Comparison of ENCODE assay signal across 11 mouse cellular contexts in the genomic region with DNA sequence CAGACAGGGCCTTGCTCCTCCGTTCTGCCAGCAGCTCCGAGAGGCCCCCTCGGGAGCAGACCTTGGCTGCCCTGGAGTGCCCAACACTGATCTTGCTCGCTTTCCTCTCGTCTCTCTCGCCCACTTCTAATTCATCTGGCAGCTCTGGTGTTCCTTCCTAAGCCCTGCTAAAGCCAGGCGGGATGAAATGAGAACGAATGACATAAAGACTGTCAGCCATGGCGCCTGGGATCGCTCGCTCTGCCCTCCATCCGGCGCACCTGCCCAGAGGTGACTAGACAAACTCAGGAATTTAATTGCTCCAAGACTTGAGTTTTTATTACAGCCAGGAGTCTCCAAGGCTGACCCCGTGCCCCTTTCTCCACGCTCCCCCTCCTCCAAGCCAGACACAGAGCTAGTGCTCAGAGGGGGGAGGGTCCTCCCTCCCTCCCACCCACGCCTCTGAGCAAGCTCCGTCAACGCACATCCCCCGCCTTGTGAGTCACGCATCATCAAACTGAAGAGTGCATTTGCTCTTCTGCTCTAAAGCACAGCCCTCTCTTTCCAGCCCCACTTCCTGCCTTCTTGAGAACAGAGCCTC. TPM values are rescaled to one million over a fixed set of nuclear protein-coding genes. Genes with fewer than 3 reads are reported as not detected.
A peak's percentile ranks its signal among the peaks of the same experiment; 100 is the strongest.
DNase-seq lines count a peak whose midpoint lies in the region; ATAC-seq and TF ChIP-seq lines count a peak whose summit lies in the region.
"Had no signal": no experiment of that assay in that cellular context is flagged by ENCODE, and none has a peak within 500 bp of the region (broad histone marks: within the 10 kb centered on the region; RNA-seq: fewer than 3 reads in every experiment).

No protein-coding gene starts in this region.

- H3K27me3 ChIP-seq in kidney, embryonic 15.5 days = peaks cover 4% of the 10 kb centered on the region
- H3K27me3 ChIP-seq in embryonic facial prominence, embryonic 10.5 days (replicated peaks; ENCODE audit: low read depth, poor library complexity, severe bottlenecking) = peaks cover 14% of the 10 kb centered on the region; the same call in 1 of the 2 replicates
- H3K27me3 ChIP-seq in hindbrain, postnatal 0 days (ENCODE audit: insufficient read depth, low read length) = 0 out of 2 replicates have a peak, but pooled peaks cover 4% of the 10 kb centered on the region
- H3K27me3 ChIP-seq in neural tube, embryonic 13.5 days = 0 out of 2 replicates have a peak, but pooled peaks cover 5% of the 10 kb centered on the region

- 5% methylated on average over 20 of the region's 20 CpGs for WGBS in kidney, embryonic 15.5 days
- WGBS in embryonic facial prominence, embryonic 10.5 days = 15% methylated on average over 20 of the region's 20 CpGs
- WGBS in hindbrain, postnatal 0 days = 17% methylated on average over 20 of the region's 20 CpGs
- WGBS in neural tube, embryonic 13.5 days = 11% methylated on average over 20 of the region's 20 CpGs

- H3K36me3 ChIP-seq in kidney, embryonic 15.5 days = no peaks in the 10 kb centered on the region
- H3K36me3 ChIP-seq in embryonic facial prominence, embryonic 10.5 days (replicated peaks) = no peaks in the 10 kb centered on the region
- H3K36me3 ChIP-seq in hindbrain, postnatal 0 days (ENCODE audit: insufficient read depth, low read length) = no peaks in the 10 kb centered on the region
- no peaks in the 10 kb centered on the region for H3K36me3 ChIP-seq in neural tube, embryonic 13.5 days
- H3K36me3 ChIP-seq: G1E had no signal

- no peaks in the 10 kb centered on the region for H3K9me3 ChIP-seq in kidney, embryonic 15.5 days (replicated peaks)
- H3K9me3 ChIP-seq in embryonic facial prominence, embryonic 10.5 days = no peaks in the 10 kb centered on the region
- H3K9me3 ChIP-seq in hindbrain, postnatal 0 days (ENCODE audit: low read length) = no peaks in the 10 kb centered on the region
- no peaks in the 10 kb centered on the region for H3K9me3 ChIP-seq in neural tube, embryonic 13.5 days

- no peak overlapping the region for H3K9ac ChIP-seq in kidney, embryonic 15.5 days
- no peak overlapping the region for H3K9ac ChIP-seq in hindbrain, postnatal 0 days (replicated peaks; ENCODE audit: low read length)
- peak overlapping the region; percentile 4; the same call in 1 of the 2 replicates for H3K9ac ChIP-seq in neural tube, embryonic 13.5 days

- no peak for TF ChIP-seq CTCF in hindbrain, postnatal 0 days (IDR thresholded peaks at IDR 0.05; ENCODE audit: low read depth)

- ATAC-seq in kidney, embryonic 15.5 days (replicated peaks; ENCODE audit: low FRiP score) = peak; percentile 60
- peak; percentile 38; the same call in 1 of the 2 replicates for ATAC-seq in hindbrain, postnatal 0 days
- ATAC-seq in neural tube, embryonic 13.5 days (ENCODE audit: low read depth) = peak; percentile 71; the same call in 1 of the 2 replicates

- peak overlapping the region; percentile 51 for H3K4me2 ChIP-seq in kidney, embryonic 15.5 days
- peak overlapping the region; percentile 28; the same call in 1 of the 2 replicates for H3K4me2 ChIP-seq in hindbrain, postnatal 0 days (ENCODE audit: low read depth, low read length)
- peak overlapping the region; percentile 31 for H3K4me2 ChIP-seq in neural tube, embryonic 13.5 days

- 0 out of 2 replicates have a peak overlapping the region, but pooled peaks have one; percentile 7 for H3K4me3 ChIP-seq in kidney, embryonic 15.5 days (replicated peaks)
- H3K4me3 ChIP-seq in embryonic facial prominence, embryonic 10.5 days = peak overlapping the region; percentile 19
- no peak overlapping the region for H3K4me3 ChIP-seq in hindbrain, postnatal 0 days (ENCODE audit: low read length)
- H3K4me3 ChIP-seq in neural tube, embryonic 13.5 days = no peak overlapping the region

- H3K27ac ChIP-seq in kidney, embryonic 15.5 days = peak overlapping the region; percentile 63
- peak overlapping the region; percentile 60 for H3K27ac ChIP-seq in embryonic facial prominence, embryonic 10.5 days (replicated peaks)
- no peak overlapping the region for H3K27ac ChIP-seq in hindbrain, postnatal 0 days
- no peak overlapping the region for H3K27ac ChIP-seq in neural tube, embryonic 13.5 days (replicated peaks)

- no peak for DNase-seq in kidney, postnatal 36 days
- peak; percentile 56 for DNase-seq in embryonic facial prominence, embryonic 10.5 days (ENCODE audit: low spot score)
- DNase-seq in hindbrain, postnatal 0 days (ENCODE audit: low spot score) = no peak
- DNase-seq in layer of hippocampus, adult 11-12 months (ENCODE audit: low spot score) = no peak
- DNase-seq in spleen, postnatal 36 days (ENCODE audit: low spot score in 2 of 2) = no peak
- no peak for DNase-seq in kidney, adult 9 months
- DNase-seq: cerebellum, postnatal 10 days; kidney, postnatal 10 days had no signal

- H3K4me1 ChIP-seq in kidney, embryonic 15.5 days = peaks cover 35% of the 10 kb centered on the region
- peaks cover 29% of the 10 kb centered on the region for H3K4me1 ChIP-seq in embryonic facial prominence, embryonic 10.5 days
- H3K4me1 ChIP-seq in hindbrain, postnatal 0 days (ENCODE audit: insufficient read depth, low read length) = 0 out of 2 replicates have a peak, but pooled peaks cover 4% of the 10 kb centered on the region
- peaks cover 27% of the 10 kb centered on the region for H3K4me1 ChIP-seq in neural tube, embryonic 13.5 days (replicated peaks)

RNA-seq across cellular contexts. Expression of gene Dlk1, which starts 27.8 kb away (rescaled TPM):
- 116 and 182 TPM in 2 replicates for polyA plus RNA-seq in kidney, embryonic 15.5 days (2015; fragmentation: Nextera tagmentation; extraction: Ambion mirVana)
- 287 and 291 TPM in 2 replicates for polyA plus RNA-seq in embryonic facial prominence, embryonic 10.5 days (2016; fragmentation: Nextera tagmentation; extraction: Ambion mirVana)
- total RNA-seq in hindbrain, postnatal 0 days (2014; rRNA removed) = 28.8 and 47.7 TPM in 2 replicates
- polyA plus RNA-seq in hindbrain, postnatal 0 days (2015; fragmentation: Nextera tagmentation; extraction: Ambion mirVana) = 33.0 and 34.6 TPM in 2 replicates
- 77.7 and 96.5 TPM in 2 replicates for polyA plus RNA-seq in neural tube, embryonic 13.5 days (2015; fragmentation: Nextera tagmentation; extraction: Ambion mirVana)
- polyA plus RNA-seq: G1E had no signal

Comparison
In these comparisons a context has a peak if more than half of its experiments do, and no peak if none do; other contexts are left out.
1. H3K27ac ChIP-seq: peak in kidney, embryonic 15.5 days (single experiment) and embryonic facial prominence, embryonic 10.5 days (single experiment); none in hindbrain, postnatal 0 days (single experiment) and neural tube, embryonic 13.5 days (single experiment).
2. H3K4me3 ChIP-seq: peak in kidney, embryonic 15.5 days (single experiment) and embryonic facial prominence, embryonic 10.5 days (single experiment); none in hindbrain, postnatal 0 days (single experiment) and neural tube, embryonic 13.5 days (single experiment).
3. Peak in every context shown above with its lines, with median percentiles within 50 percentile points of each other: ATAC-seq and H3K4me2 ChIP-seq.